Mouse (Mus musculus) lung, postnatal 36 days (tissue): ENCODE results near the gene Cfdp1.
"Not testable (repeated sequence)": the region's sequence is repeated elsewhere in the genome, so short reads cannot be mapped to it uniquely, and the experiment has no call there.

Experiments
- DNase-seq: peaks from one replicate; pipeline ENCODE4 v3.0.0; 2022; ENCODE audit warnings: mixed read lengths

Gene Cfdp1

DNA sequence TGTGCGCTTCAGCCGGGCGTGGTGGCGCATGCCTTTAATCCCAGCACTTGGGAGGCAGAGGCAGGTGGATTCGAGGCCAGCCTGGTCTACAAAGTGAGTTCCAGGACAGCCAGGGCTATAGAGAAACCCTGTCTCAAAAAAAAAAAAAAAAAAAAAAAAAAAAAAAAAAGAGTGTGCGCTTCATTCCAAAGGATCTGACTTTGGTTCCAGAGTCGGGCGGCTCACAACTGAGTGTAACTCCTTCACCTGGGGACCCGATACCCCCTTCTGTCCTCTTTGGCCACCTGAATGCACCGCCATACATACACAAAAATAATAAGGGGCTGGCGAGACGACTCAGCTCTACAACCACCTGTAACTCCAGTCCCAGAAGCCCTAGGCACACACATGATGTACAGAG lies 872 bp downstream of the Cfdp1 start:
- not testable (repeated sequence) for DNase-seq

- DNase-seq, result no peak
Measured at GRCm38 (mm10) chr8:111846746-111847145, 7.3 kb downstream of the Cfdp1 start.

DNA sequence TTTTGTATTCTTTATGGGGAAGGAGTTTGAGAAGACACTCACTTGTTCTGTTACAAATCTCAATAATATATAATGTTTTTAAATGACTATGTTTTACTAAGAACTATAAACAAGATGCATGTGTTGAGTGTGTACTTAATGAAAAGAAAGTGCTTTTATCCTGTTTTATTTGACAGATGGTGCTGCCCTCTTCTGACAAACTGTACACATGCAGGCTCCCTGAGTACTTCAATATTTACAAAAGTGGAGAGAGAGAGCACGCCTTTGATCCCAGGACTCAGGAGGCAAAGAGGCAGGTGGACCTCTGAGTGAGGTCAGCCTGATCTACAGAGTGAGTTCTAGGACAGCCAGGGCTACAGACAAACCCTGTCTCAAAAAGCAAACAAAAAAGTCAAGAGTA lies 18.6 kb downstream of the Cfdp1 start:
- peak; percentile 58 for DNase-seq

GRCm38 (mm10) chr8:111834011-111834410 lies 20.1 kb downstream of the Cfdp1 start:
- no peak for DNase-seq

DNA sequence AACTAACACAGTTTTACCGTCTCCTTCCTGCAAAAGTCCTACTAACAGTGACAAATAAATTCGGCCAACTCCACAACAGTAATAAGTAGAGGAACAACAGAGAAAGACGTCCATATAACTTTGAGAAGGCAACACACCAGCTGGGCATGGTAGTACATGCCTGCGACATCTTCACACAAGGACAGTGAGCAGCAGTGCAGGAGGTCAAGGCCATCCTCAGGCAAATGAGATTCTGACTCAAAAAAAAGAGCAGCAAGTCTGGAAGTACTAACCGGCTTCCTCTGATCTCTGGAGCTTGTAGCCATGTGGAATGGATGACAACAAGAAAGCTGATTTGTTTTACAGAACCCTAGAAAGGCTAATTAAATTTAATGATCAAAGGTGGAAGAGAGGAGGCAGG lies 21.1 kb downstream of the Cfdp1 start:
- DNase-seq, result no peak

- DNase-seq, result no peak
Measured at GRCm38 (mm10) chr8:111831996-111832395, 22.1 kb downstream of the Cfdp1 start.

DNA sequence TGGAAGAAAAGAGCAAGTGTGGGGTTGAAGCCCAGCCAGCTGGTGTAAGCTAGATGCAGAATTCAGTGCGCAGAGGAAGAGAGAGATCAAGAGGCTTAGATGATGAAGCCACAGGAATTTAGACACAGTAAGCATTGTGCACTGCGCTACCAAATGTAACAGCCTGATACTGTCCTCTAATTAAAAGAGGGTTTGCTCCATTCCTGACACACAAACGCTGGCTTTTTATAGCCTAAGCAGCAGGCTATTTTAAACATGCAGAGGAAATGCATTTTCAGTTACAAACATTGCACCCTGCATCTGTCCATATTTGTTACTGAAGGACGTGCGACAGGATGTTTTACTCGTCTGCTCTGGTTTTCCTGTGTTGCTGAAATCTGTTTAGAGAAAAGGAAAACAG lies 25.5 kb downstream of the Cfdp1 start:
- DNase-seq, result peak; percentile 49

DNA sequence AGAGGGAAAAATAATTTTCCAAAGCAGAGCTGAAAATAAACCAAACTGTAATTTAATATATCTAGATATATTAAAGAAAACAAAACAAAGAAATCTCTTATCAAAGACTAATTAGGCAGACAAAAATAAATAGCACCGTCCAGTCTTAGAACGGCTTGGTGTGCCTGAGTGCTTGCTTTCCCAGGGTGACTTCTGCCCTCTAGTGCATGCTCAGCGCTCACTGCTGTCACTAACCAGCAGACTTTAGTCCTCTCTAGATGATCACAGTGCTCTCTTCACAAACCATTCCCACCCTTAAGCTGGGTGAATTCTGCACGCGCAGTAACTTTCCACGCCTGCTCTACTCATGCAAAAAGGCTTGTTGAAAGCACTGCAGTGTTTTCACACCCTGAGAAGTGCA lies 28.9 kb downstream of the Cfdp1 start:
- peak; percentile 65 for DNase-seq

GRCm38 (mm10) chr8:111824334-111824733 lies 29.8 kb downstream of the Cfdp1 start:
- no peak for DNase-seq

GRCm38 (mm10) chr8:111821199-111821598 lies 32.9 kb downstream of the Cfdp1 start:
- peak; percentile 74 for DNase-seq

DNA sequence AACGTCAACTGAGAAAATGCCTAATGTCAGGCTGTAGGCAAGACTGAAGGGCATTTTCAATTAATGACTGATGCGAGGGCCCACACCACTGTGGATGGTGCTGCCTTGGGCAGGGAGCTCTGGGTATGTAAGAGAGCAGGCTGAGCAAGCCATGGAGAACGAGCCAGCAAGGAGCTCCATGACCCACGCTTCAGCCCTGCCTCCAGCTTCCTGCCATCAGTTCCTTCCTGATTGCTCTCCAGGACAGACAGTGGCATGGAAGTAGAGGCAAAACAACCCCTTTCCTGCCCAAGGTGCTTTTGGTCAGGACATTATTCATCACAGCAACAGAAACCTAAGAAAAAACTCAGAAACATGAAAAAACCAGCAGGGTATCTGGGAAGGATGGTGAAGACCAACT lies 33.4 kb downstream of the Cfdp1 start:
- DNase-seq, result peak; percentile 50

DNA sequence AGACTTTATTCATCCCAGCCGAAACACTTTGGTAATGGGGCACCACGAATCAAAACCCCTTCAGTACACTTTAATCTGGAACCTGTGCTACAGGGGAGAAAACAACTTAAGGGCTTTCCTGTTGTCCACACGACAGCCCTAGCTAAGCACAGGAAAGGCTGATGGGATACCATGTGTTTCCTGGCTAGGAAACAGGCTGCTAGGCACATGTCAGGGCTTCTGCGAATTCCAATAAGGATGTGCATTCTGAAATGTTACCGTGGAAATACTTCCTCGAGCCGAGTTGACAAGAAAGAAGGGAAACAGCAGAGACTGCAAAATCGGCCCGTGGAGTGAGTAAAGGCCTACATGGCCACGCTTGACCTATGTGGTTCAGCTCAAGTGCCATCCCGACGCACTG lies 34.1 kb downstream of the Cfdp1 start:
- no peak for DNase-seq

DNA sequence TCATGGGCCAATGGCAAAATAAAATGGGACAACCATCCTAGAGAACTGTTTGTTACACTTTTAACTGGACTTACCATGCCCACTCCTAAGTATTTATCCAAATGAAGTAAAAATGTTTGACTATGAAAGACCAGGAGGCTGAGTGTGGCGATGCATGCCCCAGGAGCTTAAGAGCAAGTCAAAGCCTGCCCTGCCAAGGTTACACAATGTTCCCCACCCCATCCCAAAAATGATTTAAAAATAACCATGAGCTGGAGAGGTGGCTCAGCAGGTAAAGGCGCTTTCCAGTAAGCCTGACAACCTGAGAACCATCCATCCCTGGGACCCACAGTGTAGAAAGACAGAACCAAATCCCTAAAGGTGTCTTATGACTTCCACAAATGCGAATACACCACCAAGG lies 35.5 kb downstream of the Cfdp1 start:
- DNase-seq, result peak; percentile 36

GRCm38 (mm10) chr8:111815078-111815477 lies 39.0 kb downstream of the Cfdp1 start:
- DNase-seq, result no peak

GRCm38 (mm10) chr8:111813818-111814217 lies 40.3 kb downstream of the Cfdp1 start:
- DNase-seq, result no peak

DNA sequence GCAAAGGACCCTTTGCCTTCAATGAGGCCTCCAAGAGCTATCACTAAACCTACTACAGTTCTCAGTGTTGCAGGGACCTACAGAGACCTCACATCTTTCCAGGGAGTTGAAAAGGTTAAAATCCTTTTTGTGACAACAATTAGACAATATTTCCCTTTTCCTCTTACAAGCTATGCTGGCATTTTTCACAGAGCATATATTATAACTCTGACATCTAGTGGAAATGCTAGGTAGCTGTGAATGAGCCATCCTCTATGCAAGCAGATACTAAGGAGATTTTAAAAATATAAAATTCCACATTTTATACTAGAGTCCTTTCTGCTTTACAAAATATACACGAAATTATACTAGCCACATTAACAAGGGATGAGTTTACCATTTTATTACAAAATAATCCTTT lies 41.3 kb downstream of the Cfdp1 start:
- no peak for DNase-seq

DNA sequence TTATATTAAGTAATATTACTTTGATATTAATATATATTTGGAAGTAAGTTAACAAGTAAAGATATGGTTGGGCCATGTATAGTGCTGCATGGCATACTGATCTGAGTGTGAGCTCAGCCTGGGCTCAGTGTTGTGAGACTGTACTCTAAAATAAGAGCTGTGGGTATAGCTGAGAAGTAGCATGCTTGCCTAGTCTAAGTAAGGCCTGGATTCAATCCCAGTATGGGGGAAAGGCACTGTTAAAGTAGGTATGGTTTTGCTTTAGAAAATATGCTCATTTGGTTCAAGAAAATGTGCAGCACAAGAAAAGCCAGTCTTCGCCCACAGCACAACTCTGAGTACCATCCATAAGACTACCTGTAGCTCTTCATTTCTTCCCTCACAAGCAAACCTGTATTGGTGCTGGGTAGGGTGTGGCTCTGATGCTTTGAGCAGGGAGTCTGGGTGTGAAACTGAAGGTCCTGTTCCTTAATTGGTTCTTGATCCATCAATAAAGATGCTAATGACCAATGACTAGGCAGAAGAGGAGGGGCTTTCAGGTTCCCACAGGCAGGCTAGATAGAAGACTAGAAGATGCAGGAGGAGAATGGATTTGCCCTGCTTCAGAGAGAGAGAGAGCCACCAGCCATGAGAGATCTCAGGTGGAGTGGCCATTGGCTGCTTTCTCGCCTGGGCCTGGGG lies 43.3 kb downstream of the Cfdp1 start:
- DNase-seq, result no peak

GRCm38 (mm10) chr8:111808891-111809622 lies 45.0 kb downstream of the Cfdp1 start:
- DNase-seq, result no peak

DNA sequence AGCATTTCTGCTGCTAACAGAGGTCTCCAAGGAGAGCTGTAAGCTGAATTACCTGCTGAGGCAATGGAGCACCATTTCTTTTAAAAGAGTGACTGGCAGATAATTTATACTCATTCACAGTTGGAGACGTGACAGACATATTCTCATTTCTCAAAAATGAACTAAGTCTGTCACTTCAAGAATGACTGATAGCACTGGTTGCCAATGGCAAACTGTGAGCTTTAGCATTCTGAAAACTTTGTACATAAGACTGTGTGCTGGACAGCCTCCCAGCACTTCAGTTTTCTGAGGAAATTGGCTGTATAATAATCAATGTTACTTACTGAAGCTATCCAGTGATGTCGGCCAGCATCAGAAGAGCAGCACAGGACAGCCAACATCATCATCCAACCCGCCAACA lies 46.1 kb downstream of the Cfdp1 start:
- DNase-seq, result no peak

- no peak for DNase-seq
Measured at GRCm38 (mm10) chr8:111803362-111803761, 50.7 kb downstream of the Cfdp1 start.

DNA sequence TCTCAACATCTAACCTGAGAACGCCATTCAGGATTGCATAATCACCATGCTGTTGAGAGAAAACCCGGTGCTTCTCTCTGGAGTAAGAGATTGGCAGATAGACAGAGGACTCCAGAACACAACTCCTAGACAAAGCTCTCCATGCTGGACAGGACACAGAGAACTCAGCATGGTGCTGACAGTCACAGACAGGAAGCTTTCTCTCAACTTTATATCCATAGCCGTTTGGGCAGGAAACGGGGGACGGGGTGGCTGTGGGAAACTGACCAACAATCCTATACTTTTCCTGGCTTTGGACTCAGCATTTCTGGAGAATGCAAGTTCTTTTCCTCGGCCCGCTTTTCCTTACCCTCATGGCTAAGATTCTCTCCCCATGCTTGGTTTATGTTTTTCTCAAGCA lies 51.8 kb downstream of the Cfdp1 start:
- peak; percentile 22 for DNase-seq

- DNase-seq, result no peak
Measured at GRCm38 (mm10) chr8:111801456-111801855, 52.6 kb downstream of the Cfdp1 start.

DNA sequence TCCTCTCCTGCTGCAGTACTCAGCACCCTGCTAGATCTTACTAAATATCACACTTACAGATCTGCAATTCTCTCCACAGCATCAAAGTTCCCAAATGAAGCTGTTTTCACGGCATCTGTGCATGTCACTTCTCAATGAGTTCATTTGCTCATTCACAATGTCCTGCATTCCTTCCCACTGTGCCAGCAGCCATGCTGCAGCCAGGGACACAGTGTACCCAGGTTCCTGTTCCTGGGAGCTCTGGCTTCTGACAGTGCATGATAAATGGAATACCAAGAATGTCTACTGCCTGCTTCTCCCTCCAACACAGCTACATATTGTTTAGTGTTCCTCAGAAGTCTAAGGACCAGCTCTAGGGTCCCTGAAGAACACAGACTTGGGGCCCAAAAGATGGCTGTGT lies 57.6 kb downstream of the Cfdp1 start:
- DNase-seq, result no peak

- DNase-seq, result no peak
Measured at GRCm38 (mm10) chr8:111793324-111793917, 60.7 kb downstream of the Cfdp1 start.
